In genomic region chr3:138063731-138064329, GRCm38 (mm10) we compare ENCODE assay signal across 9 mouse cellular contexts. TPM values are rescaled to one million over a fixed set of nuclear protein-coding genes. Genes with fewer than 3 reads are reported as not detected.
A peak's percentile ranks its signal among the peaks of the same experiment; 100 is the strongest.
DNase-seq lines count a peak whose midpoint lies in the region; ATAC-seq and TF ChIP-seq lines count a peak whose summit lies in the region.
"Had no signal": no experiment of that assay in that cellular context is flagged by ENCODE, and none has a peak within 500 bp of the region (broad histone marks: within the 10 kb centered on the region; RNA-seq: fewer than 3 reads in every experiment).

No protein-coding gene starts in this region.

- H3K27me3 ChIP-seq in embryonic facial prominence, embryonic 12.5 days, result no peaks in the 10 kb centered on the region
- H3K27me3 ChIP-seq in embryonic facial prominence, embryonic 10.5 days (replicated peaks; ENCODE audit: low read depth, poor library complexity, severe bottlenecking), result peaks cover 5% of the 10 kb centered on the region; the same call in 1 of the 2 replicates
- H3K27me3 ChIP-seq in heart, adult 2 months (ENCODE audit: control insufficient read depth, insufficient read depth, low read length), result no peaks in the 10 kb centered on the region
- H3K27me3 ChIP-seq: liver, embryonic 15.5 days had no signal

- peak; percentile 65 for ATAC-seq in embryonic facial prominence, embryonic 12.5 days (ENCODE audit: insufficient number of reproducible peaks, insufficient read depth, low FRiP score, low TSS enrichment)

- no peak overlapping the region for H3K4me3 ChIP-seq in embryonic facial prominence, embryonic 12.5 days
- no peak overlapping the region for H3K4me3 ChIP-seq in embryonic facial prominence, embryonic 10.5 days
- H3K4me3 ChIP-seq in heart, adult 2 months, result no peak overlapping the region
- H3K4me3 ChIP-seq: liver, embryonic 15.5 days had no signal

- DNase-seq in embryonic facial prominence, embryonic 10.5 days (ENCODE audit: low spot score), result no peak
- DNase-seq in right cerebral cortex, postnatal 10 days (ENCODE audit: low spot score in 2 of 2), result peak; percentile 73 to 76
- DNase-seq in right cerebral cortex, adult 18-20 months, result no peak
- peak; percentile 71 to 76 for DNase-seq in heart, adult 2 months
- peak; percentile 54 to 55 for DNase-seq in kidney, postnatal 25 days
- no peak for DNase-seq in embryo, embryonic 9.5 days (ENCODE audit: extremely low spot score)
- DNase-seq in embryo, embryonic 11 days, result no peak

- H3K4me2 ChIP-seq in embryonic facial prominence, embryonic 12.5 days (replicated peaks), result 0 out of 2 replicates have a peak overlapping the region, but pooled peaks have one; percentile 13
- H3K4me2 ChIP-seq: liver, embryonic 15.5 days had no signal

- no peaks in the 10 kb centered on the region; the same call in 1 of the 2 replicates for H3K79me2 ChIP-seq in heart, adult 2 months (replicated peaks; ENCODE audit: control insufficient read depth, insufficient read depth, low read length)

- H3K4me1 ChIP-seq in embryonic facial prominence, embryonic 12.5 days, result peaks cover 20% of the 10 kb centered on the region
- H3K4me1 ChIP-seq in embryonic facial prominence, embryonic 10.5 days, result peaks cover 25% of the 10 kb centered on the region
- peaks cover 7% of the 10 kb centered on the region for H3K4me1 ChIP-seq in heart, adult 2 months (ENCODE audit: control insufficient read depth, insufficient read depth, low read length)
- H3K4me1 ChIP-seq: liver, embryonic 15.5 days had no signal

- H3K9me3 ChIP-seq in embryonic facial prominence, embryonic 12.5 days, result no peaks in the 10 kb centered on the region
- no peaks in the 10 kb centered on the region for H3K9me3 ChIP-seq in embryonic facial prominence, embryonic 10.5 days
- H3K9me3 ChIP-seq: liver, embryonic 15.5 days had no signal

- no peak for TF ChIP-seq EP300 in heart, adult 2 months (IDR thresholded peaks at IDR 0.05; ENCODE audit: insufficient read depth, low read depth, low read length)

- H3K27ac ChIP-seq in embryonic facial prominence, embryonic 12.5 days, result peak overlapping the region; percentile 70; the same call in 1 of the 2 replicates
- no peak overlapping the region for H3K27ac ChIP-seq in embryonic facial prominence, embryonic 10.5 days (replicated peaks)
- peak overlapping the region; percentile 91 for H3K27ac ChIP-seq in heart, adult 2 months
- H3K27ac ChIP-seq: liver, embryonic 15.5 days had no signal

- 55% methylated on average over 14 of the region's 14 CpGs for WGBS in embryonic facial prominence, embryonic 12.5 days
- WGBS in embryonic facial prominence, embryonic 10.5 days, result 80% methylated on average over 14 of the region's 14 CpGs
- WGBS in heart, adult 2 months, result 23% methylated on average over 14 of the region's 14 CpGs

- intact Hi-C loops in heart, adult 2 months (cut with DNase I), result loop anchor here (2.0 kb wide), 1 partner anchor 35 kb away; no protein-coding TSS in a partner anchor

- TF ChIP-seq CTCF in heart, adult 2 months (IDR thresholded peaks at IDR 0.05), result no peak

- H3K9ac ChIP-seq in embryonic facial prominence, embryonic 12.5 days, result no peak overlapping the region
- no peak overlapping the region for H3K9ac ChIP-seq in heart, adult 2 months (ENCODE audit: low read depth, low read length)
- H3K9ac ChIP-seq: liver, embryonic 15.5 days had no signal

- TF ChIP-seq POLR2A in heart, adult 2 months (IDR thresholded peaks at IDR 0.05; ENCODE audit: insufficient read depth, low read depth, low read length), result 0 out of 2 replicates have a peak, but pooled peaks have one; percentile 19

- H3K36me3 ChIP-seq in embryonic facial prominence, embryonic 12.5 days, result no peaks in the 10 kb centered on the region
- H3K36me3 ChIP-seq in embryonic facial prominence, embryonic 10.5 days (replicated peaks), result no peaks in the 10 kb centered on the region
- no peaks in the 10 kb centered on the region for H3K36me3 ChIP-seq in heart, adult 2 months (ENCODE audit: control insufficient read depth, insufficient read depth, low read length)
- H3K36me3 ChIP-seq: liver, embryonic 15.5 days had no signal

RNA-seq across cellular contexts. Expression of gene 1110002E22Rik, which starts 1.0 kb away (rescaled TPM):
- 0.27 and 0.47 TPM in 2 replicates for polyA plus RNA-seq in embryonic facial prominence, embryonic 12.5 days (2016; fragmentation: Nextera tagmentation; extraction: Ambion mirVana)
- 0.04 and 0.05 TPM in 2 replicates for polyA plus RNA-seq in embryonic facial prominence, embryonic 10.5 days (2016; fragmentation: Nextera tagmentation; extraction: Ambion mirVana)
- total RNA-seq in heart, adult 2 months (2021), result 10 to 100 TPM; 48.1 to 48.8 TPM
- polyA plus RNA-seq in heart, adult 2 months (2012; rRNA removed), result 14.7 and 22.9 TPM in 2 replicates

RNA-seq across cellular contexts. Expression of gene Gm5105, which starts 3.4 kb away (rescaled TPM):
- not detected in 2 replicates for polyA plus RNA-seq in embryonic facial prominence, embryonic 12.5 days (2016; fragmentation: Nextera tagmentation; extraction: Ambion mirVana)
- 0.09 TPM in 1 of 2 replicates, not detected in the other for polyA plus RNA-seq in embryonic facial prominence, embryonic 10.5 days (2016; fragmentation: Nextera tagmentation; extraction: Ambion mirVana)
- total RNA-seq in heart, adult 2 months (2021), result 1 to 10 TPM in 1 of 2 experiments, under 1 TPM in 1; 0.77 to 1.4 TPM
- polyA plus RNA-seq in heart, adult 2 months (2012; rRNA removed), result 1.4 and 2.0 TPM in 2 replicates

Comparison
In these comparisons a context has a peak if more than half of its experiments do, and no peak if none do; other contexts are left out.
1. DNase-seq: peak in right cerebral cortex, postnatal 10 days (2 of 2), heart, adult 2 months (2 of 2) and kidney, postnatal 25 days (2 of 2); none in embryonic facial prominence, embryonic 10.5 days (single experiment), right cerebral cortex, adult 18-20 months (single experiment), embryo, embryonic 9.5 days (single experiment) and embryo, embryonic 11 days (single experiment).
2. RNA of gene 1110002E22Rik, which starts 1.0 kb away (polyA plus RNA-seq): 14.7 to 22.9 TPM in heart, adult 2 months; 0.27 to 0.47 TPM in embryonic facial prominence, embryonic 12.5 days and 0.04 to 0.05 TPM in embryonic facial prominence, embryonic 10.5 days; every median in the first group is over 10 times any median in the second.